Mouse (Mus musculus): Measurements from ENCODE around the gene Tsacc.
"Not testable (repeated sequence)": the region's sequence is repeated elsewhere in the genome, so short reads cannot be mapped to it uniquely, and the experiment has no call there.

Gene Tsacc

DNA sequence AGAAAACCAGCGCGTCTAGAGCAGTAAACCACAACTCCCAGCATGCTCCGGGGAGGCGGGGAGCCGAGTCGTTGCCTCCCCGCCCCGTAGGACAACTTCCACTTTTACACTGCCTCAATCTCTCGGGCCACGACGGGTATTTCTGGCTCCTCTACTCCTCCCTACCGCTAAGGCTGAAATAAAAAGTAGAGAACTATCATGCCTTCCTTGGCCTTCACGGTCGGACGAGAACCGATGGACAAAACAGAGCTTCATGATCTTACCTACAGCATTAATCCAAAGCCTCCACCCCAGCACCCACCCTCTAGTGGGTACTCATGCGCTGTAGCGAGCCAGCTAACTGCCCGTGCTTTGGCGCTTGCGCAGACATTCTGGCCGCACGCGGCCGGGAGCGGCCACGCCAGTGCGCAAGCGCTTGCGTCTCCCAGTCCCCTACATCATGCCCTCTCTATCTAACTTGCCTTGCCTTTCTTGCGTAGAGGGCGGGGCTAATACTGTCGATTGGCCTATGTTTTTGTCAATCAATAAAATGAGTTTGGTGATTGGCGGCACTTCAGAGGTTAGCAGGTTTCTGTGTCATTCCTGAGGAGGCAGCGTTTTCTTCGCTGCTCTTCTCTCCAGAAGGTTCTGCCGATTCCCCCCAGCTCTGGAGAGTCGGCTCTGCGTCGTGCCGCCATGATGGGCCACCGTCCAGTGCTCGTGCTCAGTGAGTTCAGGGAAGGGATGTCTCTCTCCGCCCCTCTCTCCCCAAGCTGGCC, at the start of gene Tsacc, which contains the start of gene Cct3:
Gene Tsacc (minus strand): TSS at position 439 of the 758 bp plus-strand sequence.
Gene Cct3 (plus strand): TSS at position 556 of the 758 bp plus-strand sequence.
- DNase-seq (ENCODE audit: low spot score in 2 of 2), result peak; percentile 95 to 97

DNA sequence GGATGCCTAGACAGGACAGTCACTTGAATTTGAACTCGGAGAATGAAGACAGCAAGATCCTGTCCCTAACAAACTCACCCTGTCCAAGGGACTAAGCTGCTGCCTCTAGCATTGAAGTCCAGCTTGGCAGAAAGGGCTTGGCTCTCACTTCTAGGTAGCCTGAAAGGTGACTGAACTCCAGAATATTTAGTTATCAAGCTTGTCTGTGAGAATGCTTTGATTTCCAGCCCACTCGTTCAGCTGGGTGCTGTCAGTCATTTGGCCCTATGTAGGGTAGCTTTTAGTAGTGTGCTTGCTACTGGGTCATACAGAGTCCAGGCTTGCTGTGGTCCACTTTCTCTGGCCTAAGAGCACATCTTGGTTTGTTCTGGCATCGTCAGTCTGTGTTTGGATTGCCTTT, 42.2 kb upstream of the Tsacc start:
- DNase-seq (ENCODE audit: low spot score in 2 of 2), result no peak

DNA sequence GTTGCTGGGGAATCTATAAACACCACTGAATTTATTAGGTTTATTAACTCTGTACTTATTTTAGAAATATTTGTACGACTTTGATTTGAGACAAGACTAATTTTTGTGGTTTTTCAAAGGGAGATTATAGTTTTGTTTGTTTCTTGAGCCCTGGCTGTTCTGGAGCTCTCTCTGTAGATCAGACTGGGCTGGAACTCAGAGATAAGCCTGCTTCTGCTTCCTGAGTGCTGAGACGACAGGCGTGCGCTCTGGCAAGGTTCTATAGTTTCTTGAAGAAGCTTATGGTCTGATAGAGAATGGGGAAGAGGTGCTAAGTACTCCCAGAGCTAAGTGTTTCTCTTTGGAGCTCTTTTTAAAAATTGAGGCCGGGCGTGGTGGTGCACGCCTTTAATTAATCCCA, 41.5 kb upstream of the Tsacc start:
- DNase-seq (ENCODE audit: low spot score in 2 of 2), result no peak

DNA sequence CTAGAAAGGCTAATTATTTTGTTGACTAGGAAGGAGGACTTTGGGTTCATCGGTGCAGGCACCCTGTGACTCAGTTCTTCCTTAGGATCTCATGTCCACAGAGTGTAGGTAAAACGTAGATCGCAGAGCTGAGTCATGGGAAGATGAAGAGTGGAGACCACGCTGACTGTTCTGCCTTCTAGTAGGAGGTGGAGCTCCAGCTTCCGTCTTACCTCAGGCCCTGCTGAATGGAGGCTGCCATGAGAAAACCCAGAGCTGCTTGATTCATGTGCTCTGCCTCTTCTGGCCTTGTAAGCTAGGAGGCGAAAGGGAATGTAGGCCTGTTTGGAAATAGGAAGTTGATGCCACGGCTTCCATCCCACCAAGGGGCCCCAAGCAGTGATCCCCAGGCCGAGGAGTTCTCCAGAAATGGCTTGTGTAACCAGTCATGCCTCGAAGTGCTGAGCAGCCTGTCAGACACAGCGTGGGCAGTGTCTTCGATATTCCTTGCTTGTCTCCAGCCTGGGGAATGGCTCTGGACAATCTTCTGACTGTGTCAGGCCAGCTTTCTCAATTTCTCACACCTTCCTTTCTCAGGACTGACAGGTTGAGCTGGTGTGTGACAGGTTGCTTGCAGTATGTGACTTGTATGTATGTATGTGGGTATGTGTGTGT, 40.7 kb upstream of the Tsacc start:
- no peak for DNase-seq (ENCODE audit: low spot score in 2 of 2)

DNA sequence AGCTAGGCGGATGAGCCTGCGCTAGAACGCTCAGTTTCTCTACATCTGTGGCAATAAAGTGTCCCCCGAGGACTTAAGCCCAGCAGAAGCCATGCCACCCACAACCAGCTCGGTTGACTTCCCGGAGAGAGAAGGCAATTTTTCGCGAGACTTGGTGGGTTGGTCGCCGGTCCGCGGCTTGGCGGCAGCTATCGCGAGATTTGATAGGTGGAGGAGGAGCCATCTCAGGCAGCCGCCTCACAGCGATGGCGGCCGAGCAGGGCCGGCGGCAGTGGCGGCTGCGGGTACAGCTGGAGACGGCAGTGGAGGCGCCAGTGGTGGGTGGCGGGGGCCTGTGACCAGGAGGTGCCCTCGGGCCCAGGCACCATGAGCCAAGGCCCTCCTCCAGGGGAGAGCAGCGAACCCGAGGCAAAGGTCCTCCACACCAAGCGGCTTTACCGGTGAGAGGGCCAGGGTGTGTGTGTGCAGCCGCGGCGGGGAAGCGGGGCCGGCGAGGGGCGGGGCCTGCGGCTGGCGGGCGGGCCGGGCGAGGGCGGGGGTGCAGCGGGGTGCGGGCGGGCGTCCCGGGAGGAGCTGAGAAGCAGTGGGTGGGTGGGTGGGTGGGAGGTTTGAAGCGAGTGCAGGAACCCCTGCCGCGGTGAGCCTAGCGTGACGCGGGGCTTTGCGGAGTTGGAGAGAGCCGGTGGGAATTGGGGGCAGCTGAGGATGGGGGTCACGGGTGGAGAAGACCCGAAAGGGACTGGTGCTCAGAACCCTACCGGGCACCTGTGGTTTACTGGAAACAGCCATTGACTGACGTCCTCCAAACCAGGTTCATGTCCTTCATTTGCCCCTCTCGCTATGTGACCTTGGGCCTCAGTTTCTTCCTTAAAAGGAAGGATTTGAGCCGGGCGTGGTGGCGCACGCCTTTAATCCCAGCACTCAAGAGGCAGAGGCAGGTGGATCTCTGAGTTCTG, 39.5 kb upstream of the Tsacc start, which contains the start of the genes Tmem79 and Smg5:
Gene Tmem79 (minus strand): TSS at position 91 of the 956 bp plus-strand sequence.
Gene Smg5 (plus strand): TSS at position 203 of the 956 bp plus-strand sequence.
- DNase-seq (ENCODE audit: low spot score in 2 of 2), result peak; percentile 91 to 95

DNA sequence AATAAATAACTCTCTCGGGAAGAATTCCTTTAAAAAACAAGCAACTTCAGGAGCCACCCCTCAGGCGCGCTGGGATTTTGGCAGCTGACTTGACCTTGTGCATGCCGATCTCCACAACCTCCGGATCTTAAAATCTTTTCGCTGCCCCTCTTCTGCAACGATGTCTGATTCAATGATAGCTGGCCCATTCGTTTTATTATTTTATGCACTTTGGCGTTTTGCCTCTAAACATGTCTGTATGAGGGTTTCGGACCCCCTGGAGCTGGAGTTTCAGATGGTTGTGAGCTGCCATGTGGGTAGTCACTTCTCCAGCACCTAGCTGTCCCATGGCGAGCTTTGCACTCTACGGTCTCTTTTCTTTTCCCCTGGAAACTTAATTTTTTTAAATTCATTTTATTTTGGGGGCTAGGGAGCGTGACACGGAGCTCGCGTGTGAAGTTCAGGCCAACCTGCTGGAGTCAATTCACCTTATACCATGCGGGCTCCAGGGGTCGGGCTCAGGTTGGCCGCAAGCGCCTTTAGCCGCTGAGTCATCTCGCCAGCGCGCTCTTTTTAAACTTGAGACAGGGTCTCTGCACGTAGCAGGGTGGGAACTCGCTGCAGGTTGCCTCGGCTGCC, 38.7 kb upstream of the Tsacc start:
- no peak for DNase-seq (ENCODE audit: low spot score in 2 of 2)

DNA sequence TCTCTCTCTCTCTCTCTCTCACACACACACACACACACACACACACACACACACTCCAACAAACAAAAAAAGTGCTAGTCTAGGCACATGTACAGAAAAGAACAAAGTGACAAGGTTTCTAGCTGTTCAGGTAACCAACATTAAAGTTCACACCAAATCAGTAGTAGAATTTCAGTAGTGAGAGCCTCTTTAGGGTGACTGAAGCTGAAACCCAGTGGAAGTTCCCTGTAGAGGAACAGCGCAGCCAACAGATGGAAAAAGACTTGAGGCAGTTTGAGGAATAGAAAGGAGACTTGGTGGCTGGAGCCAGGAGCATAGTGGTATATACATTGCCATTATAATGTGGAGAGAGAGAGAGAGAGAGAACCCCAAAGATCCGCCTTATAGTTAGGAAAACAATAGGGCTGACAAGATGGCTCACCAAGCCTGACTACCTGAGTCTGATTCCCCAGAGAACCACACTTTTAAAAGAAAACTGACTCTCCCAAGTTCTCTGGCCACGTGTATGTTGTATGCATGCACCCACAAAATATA, 38.2 kb upstream of the Tsacc start:
- no peak for DNase-seq (ENCODE audit: low spot score in 2 of 2)

DNA sequence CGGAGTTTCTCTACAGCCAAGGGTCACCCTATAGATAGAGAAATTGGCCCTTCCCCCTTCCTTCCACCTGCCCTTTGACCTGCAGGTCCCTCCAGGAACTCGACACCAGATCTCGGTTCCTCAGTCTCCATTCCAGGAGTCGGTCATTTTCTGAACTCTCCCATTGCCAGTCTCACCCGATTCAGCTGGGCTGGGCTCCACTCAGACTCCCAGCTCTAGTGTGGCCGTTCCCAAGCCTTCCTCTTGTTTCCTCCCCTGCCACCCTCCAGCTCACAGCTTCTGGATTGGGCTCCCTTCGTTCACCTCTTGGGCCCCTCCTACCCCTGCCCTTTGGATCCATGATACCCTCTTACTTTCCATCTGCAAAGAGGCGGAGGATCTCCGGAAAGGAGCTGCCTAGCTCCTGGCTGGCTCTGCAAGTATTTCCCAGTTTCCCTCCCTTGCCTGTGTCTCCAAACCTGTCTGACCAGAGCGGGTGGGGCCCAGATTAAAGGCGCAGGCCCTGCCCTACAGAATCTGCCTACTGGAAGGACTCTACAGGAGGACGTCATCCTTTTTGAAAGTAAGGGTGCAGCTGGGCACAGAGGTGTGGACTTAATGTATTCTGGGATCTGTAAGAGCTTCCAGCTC, 37.3 kb upstream of the Tsacc start:
- DNase-seq (ENCODE audit: low spot score in 2 of 2), result no peak

DNA sequence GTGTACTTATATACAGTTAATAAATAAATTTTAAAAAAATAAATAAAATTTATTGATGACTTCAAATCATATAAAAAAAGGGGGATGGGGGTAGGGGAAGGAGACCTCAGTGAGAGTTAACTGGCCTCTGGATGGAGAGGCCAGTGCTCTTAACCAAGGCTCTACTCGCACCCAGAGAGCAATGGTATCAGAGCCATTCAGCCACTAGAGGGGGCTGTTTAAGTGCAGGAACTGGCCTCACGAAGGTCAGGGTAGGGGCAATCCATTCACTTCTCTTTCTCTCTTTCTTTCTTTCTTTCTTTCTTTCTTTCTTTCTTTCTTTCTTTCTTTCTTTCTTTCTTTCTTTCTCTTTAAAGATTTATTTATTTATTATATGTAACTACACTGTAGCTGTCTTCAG, 34.5 kb upstream of the Tsacc start:
- DNase-seq (ENCODE audit: low spot score in 2 of 2), result no peak

DNA sequence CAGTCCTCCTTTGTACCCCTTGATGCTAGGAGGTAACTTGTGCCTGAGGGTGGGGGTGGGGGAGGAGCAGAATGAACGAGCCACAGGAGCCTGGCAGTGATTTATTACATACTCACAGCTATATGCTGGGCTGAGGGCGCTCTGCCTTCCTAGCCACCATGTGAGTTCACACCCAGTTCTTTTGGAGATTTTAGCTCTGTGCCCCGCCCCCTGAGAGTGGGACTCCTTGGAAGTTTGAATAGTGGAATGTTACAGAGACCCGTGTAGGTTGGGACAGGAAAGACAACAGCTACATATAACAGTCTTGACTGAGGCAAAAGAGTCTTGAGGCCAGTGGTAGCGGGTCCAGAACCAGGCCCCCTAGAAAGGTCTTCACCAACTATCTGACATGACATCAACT, 32.2 kb upstream of the Tsacc start:
- DNase-seq (ENCODE audit: low spot score in 2 of 2), result no peak

DNA sequence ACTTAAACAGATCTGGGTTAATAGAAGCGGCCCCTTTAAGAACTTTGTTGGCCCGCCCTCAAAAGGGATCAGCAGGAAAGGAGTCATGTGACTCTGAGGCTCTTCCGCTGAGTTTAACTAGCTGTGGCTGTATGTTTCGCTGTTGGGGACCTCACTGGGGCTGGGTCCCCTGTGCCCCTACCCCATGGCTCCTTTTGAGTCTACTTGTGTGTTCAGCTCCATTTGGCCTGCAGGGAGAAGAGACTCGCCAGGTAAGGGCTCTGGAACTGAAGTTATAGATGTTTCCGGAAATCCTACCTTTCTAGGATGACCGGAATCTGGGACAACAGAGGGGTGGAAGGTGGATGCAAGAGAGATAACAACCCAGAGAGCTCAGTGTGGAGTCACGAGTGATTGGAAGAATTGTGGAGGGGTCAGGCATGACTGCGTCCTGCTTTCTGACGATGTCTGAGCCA, 28.2 kb upstream of the Tsacc start, which contains the start of gene Glmp:
Gene Glmp (plus strand): TSS at position 73 of the 455 bp plus-strand sequence.
- DNase-seq (ENCODE audit: low spot score in 2 of 2), result peak in 1 of 2 experiments; percentile 34

DNA sequence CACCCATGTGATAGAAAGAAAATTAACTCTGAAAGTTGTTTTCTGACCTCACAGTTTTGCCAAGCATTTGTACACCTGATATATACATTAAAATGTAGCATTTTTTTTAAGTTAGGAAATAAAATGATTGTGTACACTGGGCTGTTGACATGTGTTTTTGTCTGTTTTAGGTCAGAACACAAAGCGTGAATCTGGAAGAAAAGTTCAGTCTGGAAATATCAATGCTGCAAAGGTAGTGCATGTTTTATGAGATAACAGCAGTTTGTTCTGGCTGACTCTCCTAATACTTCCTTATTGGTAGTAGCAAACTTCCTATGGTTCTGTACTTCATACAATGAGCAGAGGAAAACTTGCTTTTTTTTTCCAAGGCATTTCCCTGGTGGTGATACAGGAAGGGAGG, 2.4 kb upstream of the Tsacc start:
- DNase-seq (ENCODE audit: low spot score in 2 of 2), result no peak

DNA sequence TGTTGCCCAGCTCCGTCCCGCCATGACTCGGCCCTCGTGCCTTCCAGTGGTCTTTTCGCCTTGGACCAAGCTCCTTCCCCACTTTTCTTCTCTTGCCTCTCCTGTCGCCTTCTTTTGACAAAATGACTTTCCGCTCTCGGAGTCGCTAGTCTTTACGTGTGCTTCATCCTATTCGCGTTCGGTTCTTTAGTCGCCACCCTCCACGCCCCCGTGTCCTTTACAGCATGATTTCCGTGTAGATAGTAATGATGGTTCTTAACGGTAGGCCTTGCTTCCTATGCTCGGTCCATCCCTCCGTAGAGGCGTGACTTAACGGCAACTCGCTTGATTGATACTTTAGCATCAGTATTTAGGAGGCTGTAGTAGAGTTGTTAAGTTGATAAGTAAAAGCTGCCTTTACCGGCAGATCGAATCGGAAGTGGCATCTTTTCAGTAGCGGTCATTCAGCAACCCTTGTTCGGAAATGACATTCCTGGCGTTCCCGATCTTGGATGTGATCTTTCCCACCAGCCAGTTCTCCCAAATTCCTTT, 587 bp upstream of the Tsacc start:
- no peak for DNase-seq (ENCODE audit: low spot score in 2 of 2)

DNA sequence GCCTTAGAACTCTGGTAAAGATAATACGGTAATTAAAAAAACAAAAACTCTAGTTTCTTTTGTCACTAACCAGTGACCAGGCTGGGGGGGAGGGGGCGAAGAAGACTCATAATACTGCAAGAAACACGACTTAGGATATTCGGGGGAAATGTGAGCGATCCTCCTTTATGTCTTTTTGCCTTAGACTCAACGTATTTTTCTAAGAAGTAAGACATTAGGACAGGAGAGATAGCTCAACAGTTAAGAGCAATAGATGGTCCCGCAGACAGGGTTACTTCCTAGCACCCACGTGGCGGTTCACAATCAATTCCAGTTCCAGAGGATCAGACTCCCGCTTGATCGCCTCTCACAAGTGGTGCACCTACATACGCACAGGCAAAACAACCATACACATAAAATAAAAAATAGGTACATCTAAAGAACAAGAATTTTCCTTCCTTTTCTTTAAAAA, 664 bp downstream of the Tsacc start:
- DNase-seq (ENCODE audit: low spot score in 2 of 2), result peak in 1 of 2 experiments; percentile 15

DNA sequence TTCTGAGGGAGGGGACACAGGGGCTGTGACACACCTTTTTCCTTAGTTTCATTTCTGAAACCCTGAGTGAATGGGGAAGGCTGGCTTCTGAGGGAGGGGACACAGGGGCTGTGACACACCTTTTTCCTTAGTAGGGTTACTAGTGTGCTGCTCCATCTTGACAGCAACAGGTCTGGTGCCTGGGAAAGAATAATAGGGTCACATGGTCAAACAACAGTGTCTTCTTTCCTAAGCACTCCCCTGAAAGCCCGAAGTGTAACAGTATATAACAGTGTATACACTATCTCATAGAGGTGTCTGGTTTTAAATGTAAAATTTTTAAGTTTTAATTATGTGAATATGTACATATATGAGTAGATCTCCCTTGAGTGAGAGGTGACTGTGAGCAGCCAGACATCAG, 1.5 kb downstream of the Tsacc start:
- not testable (repeated sequence) for DNase-seq (ENCODE audit: low spot score in 2 of 2)

DNA sequence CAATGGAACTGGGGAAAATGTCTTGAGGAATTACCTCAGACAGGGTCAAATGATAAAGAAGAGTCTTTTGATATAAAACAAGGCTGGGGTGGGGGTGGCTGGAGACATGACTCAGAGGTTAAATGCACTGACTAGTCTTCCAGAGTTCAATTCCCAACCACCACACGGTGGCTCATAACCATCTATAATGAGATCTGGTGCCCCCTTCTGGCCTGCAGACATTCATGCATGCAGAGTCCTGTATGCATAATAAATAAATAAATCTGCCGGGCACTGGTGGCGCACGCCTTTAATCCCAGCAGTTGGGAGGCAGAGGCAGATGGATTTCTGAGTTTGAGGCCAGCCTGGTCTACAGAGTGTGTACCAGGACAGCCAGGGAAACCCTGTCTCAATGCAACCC, 4.8 kb downstream of the Tsacc start:
- DNase-seq (ENCODE audit: low spot score in 2 of 2), result no peak

DNA sequence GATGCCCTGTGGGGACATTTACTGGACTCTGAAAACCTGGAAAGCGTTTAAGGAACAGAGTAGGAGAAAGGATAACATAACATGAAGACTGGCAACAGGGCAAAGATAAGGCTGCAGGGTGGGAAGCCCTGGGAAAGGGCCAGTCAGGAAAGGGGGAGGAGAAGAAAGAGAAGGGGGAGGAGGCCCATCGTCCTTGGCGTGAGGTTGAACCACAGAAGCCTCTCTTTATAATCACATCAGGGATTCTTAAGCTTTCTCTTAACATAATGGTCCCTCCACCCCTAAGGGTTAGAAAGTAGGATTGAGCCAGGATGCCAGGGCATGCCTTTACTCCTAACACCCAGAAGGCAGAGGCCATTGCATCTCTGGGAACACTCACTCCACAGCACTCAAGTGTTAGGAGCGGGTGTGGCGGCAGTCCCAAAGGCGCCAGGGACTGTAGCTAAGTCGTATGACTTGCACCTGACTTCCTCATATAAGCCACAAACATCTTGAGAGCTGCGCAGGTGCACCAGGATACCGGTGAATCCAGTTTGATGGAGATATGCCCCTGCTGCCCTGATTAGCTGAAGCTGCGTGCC, 8.6 kb downstream of the Tsacc start:
- DNase-seq (ENCODE audit: low spot score in 2 of 2), result not testable (repeated sequence)

DNA sequence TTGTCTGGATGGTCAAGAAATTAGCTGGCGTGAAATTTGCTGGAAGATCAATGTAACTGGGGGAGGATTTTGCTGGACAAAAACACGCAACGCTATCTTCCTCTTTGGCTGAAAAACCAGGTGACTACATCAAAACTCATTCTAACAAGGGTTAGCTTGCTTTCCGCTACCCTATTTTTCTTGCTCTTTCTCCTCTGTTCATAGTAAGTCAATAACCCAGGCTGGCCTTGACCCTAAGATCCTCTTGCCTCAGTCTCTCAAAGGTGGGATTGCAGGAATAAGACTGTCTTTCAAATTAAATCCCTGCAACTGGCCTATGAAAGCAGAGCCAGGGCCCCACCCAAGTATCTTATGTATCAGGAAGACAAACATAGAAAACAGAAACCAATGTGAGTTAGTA, 9.7 kb downstream of the Tsacc start, which contains the start of gene Gm38392:
Gene Gm38392 (minus strand): TSS at position 101 of the 400 bp plus-strand sequence.
- no peak for DNase-seq (ENCODE audit: low spot score in 2 of 2)

DNA sequence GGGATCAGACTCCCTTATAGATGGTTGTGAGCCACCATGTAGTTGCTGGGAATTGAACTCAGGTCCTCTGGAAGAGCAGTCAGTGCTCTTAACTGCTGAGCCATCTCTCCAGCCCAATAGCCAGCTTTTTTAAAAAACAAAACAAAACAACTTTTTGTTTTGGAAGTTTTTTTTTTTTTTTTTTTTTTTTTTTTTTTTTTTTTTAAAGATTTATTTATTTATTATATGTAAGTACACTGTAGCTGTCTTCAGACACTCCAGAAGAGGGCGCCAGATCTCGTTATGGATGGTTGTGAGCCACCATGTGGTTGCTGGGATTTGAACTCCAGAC, 11.3 kb downstream of the Tsacc start:
- DNase-seq (ENCODE audit: low spot score in 2 of 2), result not testable (repeated sequence)

All from frontal cortex, postnatal 10 days (tissue).